Mouse (Mus musculus): ENCODE data around the gene Scamp5. TPM values are rescaled to one million over a fixed set of nuclear protein-coding genes. Genes with fewer than 3 reads are reported as not detected.
"Not testable (repeated sequence)": the region's sequence is repeated elsewhere in the genome, so short reads cannot be mapped to it uniquely, and the experiment has no call there.

Scamp5 gene
- polyA plus RNA-seq, 1 experiment from 2014 or later: 90.0 TPM

GRCm38 (mm10) chr9:57427123-57427522 lies 40.7 kb downstream of the Scamp5 start:
- not testable (repeated sequence) for DNase-seq (ENCODE audit: low spot score); ATAC-seq (ENCODE audit: low FRiP score); H3K27ac ChIP-seq; H3K9me3 ChIP-seq (ENCODE audit: control insufficient read depth, low read length); H3K4me2 ChIP-seq (replicated peaks); H3K4me3 ChIP-seq (replicated peaks; ENCODE audit: low read length); H3K27me3 ChIP-seq (ENCODE audit: control insufficient read depth, insufficient read depth, low read length); H3K9ac ChIP-seq; H3K36me3 ChIP-seq (replicated peaks; ENCODE audit: control insufficient read depth, insufficient read depth); H3K4me1 ChIP-seq (replicated peaks; ENCODE audit: control insufficient read depth, insufficient read depth, low read length)
- WGBS: 95% methylated on average over 4 of the region's 4 CpGs

- Histone ChIP-seq H3K27ac (no peak overlapping the region), H3K4me3 (replicated peaks; ENCODE audit: low read length) (no peak overlapping the region), H3K4me1 (replicated peaks; ENCODE audit: control insufficient read depth, insufficient read depth, low read length) (no peaks in the 10 kb centered on the region), H3K4me2 (replicated peaks) (no peak overlapping the region), H3K27me3 (ENCODE audit: control insufficient read depth, insufficient read depth, low read length) (no peaks in the 10 kb centered on the region), H3K9me3 (ENCODE audit: control insufficient read depth, low read length) (no peaks in the 10 kb centered on the region), H3K9ac (no peak overlapping the region), H3K36me3 (replicated peaks; ENCODE audit: control insufficient read depth, insufficient read depth) (no peaks in the 10 kb centered on the region)
- no peak for DNase-seq (ENCODE audit: low spot score)
- ATAC-seq (ENCODE audit: low FRiP score): no peak
- WGBS: 85% methylated on average over 3 of the region's 3 CpGs
These were observed 42.7 kb downstream of the Scamp5 start for GRCm38 (mm10) chr9:57425116-57425515.

- WGBS: 79% methylated on average over 6 of the region's 6 CpGs
- Histone ChIP-seq H3K36me3 (replicated peaks; ENCODE audit: control insufficient read depth, insufficient read depth) (no peaks in the 10 kb centered on the region), H3K4me1 (replicated peaks; ENCODE audit: control insufficient read depth, insufficient read depth, low read length) (no peaks in the 10 kb centered on the region), H3K9me3 (ENCODE audit: control insufficient read depth, low read length) (no peaks in the 10 kb centered on the region), H3K27me3 (ENCODE audit: control insufficient read depth, insufficient read depth, low read length) (no peaks in the 10 kb centered on the region), H3K4me3 (replicated peaks; ENCODE audit: low read length) (no peak overlapping the region), H3K9ac (no peak overlapping the region), H3K27ac (no peak overlapping the region), H3K4me2 (replicated peaks) (no peak overlapping the region)
- ATAC-seq (ENCODE audit: low FRiP score) (no peak), DNase-seq (ENCODE audit: low spot score) (no peak)
These were observed 43.8 kb downstream of the Scamp5 start for GRCm38 (mm10) chr9:57424066-57424465.

GRCm38 (mm10) chr9:57421688-57422111 lies 46.2 kb downstream of the Scamp5 start:
- no peak overlapping the region for H3K4me2 ChIP-seq (replicated peaks)
- H3K27me3 ChIP-seq (ENCODE audit: control insufficient read depth, insufficient read depth, low read length): no peaks in the 10 kb centered on the region
- no peak overlapping the region for H3K4me3 ChIP-seq (replicated peaks; ENCODE audit: low read length)
- ATAC-seq (ENCODE audit: low FRiP score): no peak
- H3K9me3 ChIP-seq (ENCODE audit: control insufficient read depth, low read length): no peaks in the 10 kb centered on the region
- H3K9ac ChIP-seq: no peak overlapping the region
- DNase-seq (ENCODE audit: low spot score): no peak
- no peak overlapping the region for H3K27ac ChIP-seq
- no peaks in the 10 kb centered on the region for H3K4me1 ChIP-seq (replicated peaks; ENCODE audit: control insufficient read depth, insufficient read depth, low read length)
- H3K36me3 ChIP-seq (replicated peaks; ENCODE audit: control insufficient read depth, insufficient read depth): no peaks in the 10 kb centered on the region
- WGBS: 50% methylated on average over 5 of the region's 5 CpGs

- 75% methylated on average over 9 of the region's 9 CpGs for WGBS
- no peak for DNase-seq (ENCODE audit: low spot score)
- Histone ChIP-seq H3K4me2 (replicated peaks) (no peak overlapping the region), H3K9ac (no peak overlapping the region), H3K27ac (peak overlapping the region; percentile 55; the same call in 1 of the 2 replicates), H3K4me3 (replicated peaks; ENCODE audit: low read length) (no peak overlapping the region), H3K27me3 (ENCODE audit: control insufficient read depth, insufficient read depth, low read length) (no peaks in the 10 kb centered on the region), H3K4me1 (replicated peaks; ENCODE audit: control insufficient read depth, insufficient read depth, low read length) (no peaks in the 10 kb centered on the region), H3K9me3 (ENCODE audit: control insufficient read depth, low read length) (no peaks in the 10 kb centered on the region), H3K36me3 (replicated peaks; ENCODE audit: control insufficient read depth, insufficient read depth) (no peaks in the 10 kb centered on the region)
- ATAC-seq (ENCODE audit: low FRiP score): no peak
These were observed 46.7 kb downstream of the Scamp5 start for GRCm38 (mm10) chr9:57421121-57421571.

- Histone ChIP-seq H3K36me3 (replicated peaks; ENCODE audit: control insufficient read depth, insufficient read depth) (no peaks in the 10 kb centered on the region), H3K27me3 (ENCODE audit: control insufficient read depth, insufficient read depth, low read length) (no peaks in the 10 kb centered on the region), H3K4me3 (replicated peaks; ENCODE audit: low read length) (no peak overlapping the region), H3K9ac (no peak overlapping the region), H3K9me3 (ENCODE audit: control insufficient read depth, low read length) (no peaks in the 10 kb centered on the region), H3K4me1 (replicated peaks; ENCODE audit: control insufficient read depth, insufficient read depth, low read length) (no peaks in the 10 kb centered on the region), H3K4me2 (replicated peaks) (no peak overlapping the region), H3K27ac (peak overlapping the region; percentile 55; the same call in 1 of the 2 replicates)
- DNase-seq (ENCODE audit: low spot score): peak; percentile 62
- ATAC-seq (ENCODE audit: low FRiP score): peak; percentile 81
- WGBS: 51% methylated on average over 20 of the region's 20 CpGs
These were observed 47.3 kb downstream of the Scamp5 start for GRCm38 (mm10) chr9:57420321-57421120.

GRCm38 (mm10) chr9:57419521-57420267 lies 48.2 kb downstream of the Scamp5 start:
- DNase-seq (ENCODE audit: low spot score) (no peak), ATAC-seq (ENCODE audit: low FRiP score) (no peak)
- Histone ChIP-seq H3K4me2 (replicated peaks) (no peak overlapping the region), H3K36me3 (replicated peaks; ENCODE audit: control insufficient read depth, insufficient read depth) (peaks cover 4% of the 10 kb centered on the region; the same call in 1 of the 2 replicates), H3K4me1 (replicated peaks; ENCODE audit: control insufficient read depth, insufficient read depth, low read length) (no peaks in the 10 kb centered on the region), H3K27ac (no peak overlapping the region), H3K27me3 (ENCODE audit: control insufficient read depth, insufficient read depth, low read length) (no peaks in the 10 kb centered on the region), H3K9me3 (ENCODE audit: control insufficient read depth, low read length) (no peaks in the 10 kb centered on the region), H3K4me3 (replicated peaks; ENCODE audit: low read length) (no peak overlapping the region), H3K9ac (no peak overlapping the region)
- 86% methylated on average over 16 of the region's 16 CpGs for WGBS

- Histone ChIP-seq H3K4me1 (replicated peaks; ENCODE audit: control insufficient read depth, insufficient read depth, low read length) (no peaks in the 10 kb centered on the region), H3K36me3 (replicated peaks; ENCODE audit: control insufficient read depth, insufficient read depth) (peaks cover 27% of the 10 kb centered on the region), H3K4me2 (replicated peaks) (no peak overlapping the region), H3K27ac (no peak overlapping the region), H3K4me3 (replicated peaks; ENCODE audit: low read length) (no peak overlapping the region), H3K27me3 (ENCODE audit: control insufficient read depth, insufficient read depth, low read length) (no peaks in the 10 kb centered on the region), H3K9ac (no peak overlapping the region), H3K9me3 (ENCODE audit: control insufficient read depth, low read length) (no peaks in the 10 kb centered on the region)
- WGBS: 84% methylated on average over 8 of the region's 8 CpGs
- DNase-seq (ENCODE audit: low spot score) (no peak), ATAC-seq (ENCODE audit: low FRiP score) (no peak)
These were observed 50.5 kb downstream of the Scamp5 start for GRCm38 (mm10) chr9:57417341-57417740.

- 0 out of 2 replicates have a peak, but pooled peaks cover under 1% of the 10 kb centered on the region for H3K36me3 ChIP-seq (replicated peaks; ENCODE audit: control insufficient read depth, insufficient read depth)
- ATAC-seq (ENCODE audit: low FRiP score) (no peak), DNase-seq (ENCODE audit: low spot score) (no peak)
- H3K4me2 ChIP-seq (replicated peaks): no peak overlapping the region
- H3K4me1 ChIP-seq (replicated peaks; ENCODE audit: control insufficient read depth, insufficient read depth, low read length): no peaks in the 10 kb centered on the region
- WGBS: 94% methylated on average over 9 of the region's 9 CpGs
- H3K9me3 ChIP-seq (ENCODE audit: control insufficient read depth, low read length): no peaks in the 10 kb centered on the region
- no peak overlapping the region for H3K9ac ChIP-seq
- no peak overlapping the region for H3K4me3 ChIP-seq (replicated peaks; ENCODE audit: low read length)
- no peak overlapping the region for H3K27ac ChIP-seq
- H3K27me3 ChIP-seq (ENCODE audit: control insufficient read depth, insufficient read depth, low read length): no peaks in the 10 kb centered on the region
These were observed 60.5 kb downstream of the Scamp5 start for GRCm38 (mm10) chr9:57407120-57407905.
